Comparison of ENCODE assay signal across 26 mouse cellular contexts in the genomic region with DNA sequence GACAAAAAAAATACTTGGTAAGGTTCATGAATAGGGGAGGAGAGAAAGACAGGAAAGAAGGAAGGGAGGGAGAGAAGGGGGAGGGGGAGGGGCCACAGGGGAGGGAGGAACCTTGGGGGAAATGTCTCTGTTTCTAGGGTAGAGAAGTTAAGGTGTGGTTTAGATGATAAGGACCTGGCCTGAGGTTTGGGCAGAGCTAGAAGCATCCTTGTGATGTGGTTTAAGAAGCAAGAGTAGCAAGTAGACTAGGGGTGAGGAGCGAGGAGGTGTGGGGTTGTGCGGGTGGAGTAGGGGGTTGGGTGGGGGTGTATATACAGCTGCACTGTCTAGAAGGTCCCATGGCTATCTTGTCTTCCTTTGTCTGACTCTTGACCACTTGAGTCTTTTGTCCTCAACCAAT. TPM values are rescaled to one million over a fixed set of nuclear protein-coding genes. Genes with fewer than 3 reads are reported as not detected.
DNase-seq lines count a peak whose midpoint lies in the region; ATAC-seq and TF ChIP-seq lines count a peak whose summit lies in the region.
"Had no signal": no experiment of that assay in that cellular context is flagged by ENCODE, and none has a peak within 500 bp of the region (broad histone marks: within the 10 kb centered on the region; RNA-seq: fewer than 3 reads in every experiment).

No protein-coding gene starts in this region.

- no peaks in the 10 kb centered on the region for H3K9me3 ChIP-seq in MEL (replicated peaks; ENCODE audit: insufficient read depth, low read length)
- H3K9me3 ChIP-seq in forebrain, embryonic 15.5 days: no peaks in the 10 kb centered on the region
- H3K9me3 ChIP-seq: embryonic facial prominence, embryonic 12.5 days; heart, embryonic 15.5 days; intestine, embryonic 15.5 days; liver, embryonic 15.5 days; midbrain, embryonic 12.5 days; stomach, embryonic 15.5 days had no signal

- no peak overlapping the region for H3K9ac ChIP-seq in MEL (ENCODE audit: control insufficient read depth, low read depth, low read length, poor library complexity, severe bottlenecking)
- no peak overlapping the region for H3K9ac ChIP-seq in forebrain, embryonic 15.5 days (replicated peaks)
- H3K9ac ChIP-seq: embryonic facial prominence, embryonic 12.5 days; heart, embryonic 15.5 days; hindbrain, embryonic 14.5 days; intestine, embryonic 15.5 days; liver, embryonic 15.5 days; midbrain, embryonic 12.5 days; stomach, embryonic 15.5 days had no signal

- peak; percentile 79 for DNase-seq in CD4-positive helper T cell, adult 2 months (ENCODE audit: low read depth, low spot score)
- peak; percentile 59 for DNase-seq in MEL (ENCODE audit: low read depth, low spot score)
- DNase-seq in thymus, postnatal 10 days (ENCODE audit: low spot score in 2 of 2): peak; percentile 26 to 39
- DNase-seq in layer of hippocampus, adult 11-12 months (ENCODE audit: low spot score): no peak
- no peak for DNase-seq in adrenal gland, adult (ENCODE audit: inconsistent age in 2 of 2, low spot score in 1 of 2)
- DNase-seq in cerebellum, postnatal 36 days: no peak
- DNase-seq: adrenal gland, adult 2 months; cerebellum, adult 11 months; cerebellum, adult 9-11 months; gastrocnemius, postnatal 36 days; heart, adult 2 months; heart, postnatal 4 days; kidney, adult 8-10 months; kidney, postnatal 10 days; right cerebral cortex, postnatal 25 days had no signal

- peaks cover 0 to 7% of the 10 kb centered on the region in 2 experiments; a peak in 2 of 4 replicates for H3K36me3 ChIP-seq in MEL (ENCODE audit: control insufficient read depth in 1 of 2, insufficient read depth in 2 of 2, low read length in 2 of 2)
- no peaks in the 10 kb centered on the region for H3K36me3 ChIP-seq in forebrain, embryonic 15.5 days
- H3K36me3 ChIP-seq: embryonic facial prominence, embryonic 12.5 days; heart, embryonic 15.5 days; intestine, embryonic 15.5 days; liver, embryonic 15.5 days; midbrain, embryonic 12.5 days; stomach, embryonic 15.5 days had no signal

- H3K4me2 ChIP-seq in forebrain, embryonic 15.5 days (replicated peaks): no peak overlapping the region
- H3K4me2 ChIP-seq: embryonic facial prominence, embryonic 12.5 days; heart, embryonic 15.5 days; hindbrain, embryonic 14.5 days; intestine, embryonic 15.5 days; liver, embryonic 15.5 days; midbrain, embryonic 12.5 days; stomach, embryonic 15.5 days had no signal

- no peak for TF ChIP-seq POLR2A in MEL (IDR thresholded peaks at IDR 0.05; ENCODE audit: control insufficient read depth in 1 of 2, insufficient read depth in 1 of 2, low read depth in 1 of 2, low read length in 2 of 2, poor library complexity in 1 of 2)

- no peak for TF ChIP-seq CTCF in MEL (IDR thresholded peaks at IDR 0.05 in 2 of 3, conservative IDR thresholded peaks at IDR 0.05 in 1 of 3; ENCODE audit: control insufficient read depth in 1 of 3, insufficient read depth in 1 of 3, low read depth in 2 of 3, low read length in 3 of 3, poor library complexity in 1 of 3, severe bottlenecking in 1 of 3)

- no peaks in the 10 kb centered on the region for H3K27me3 ChIP-seq in MEL (ENCODE audit: control insufficient read depth in 1 of 2, insufficient read depth in 2 of 2, low read length in 2 of 2)
- H3K27me3 ChIP-seq in forebrain, embryonic 15.5 days: no peaks in the 10 kb centered on the region
- H3K27me3 ChIP-seq: embryonic facial prominence, embryonic 12.5 days; heart, embryonic 15.5 days; intestine, embryonic 15.5 days; midbrain, embryonic 12.5 days; stomach, embryonic 15.5 days had no signal

- no peak for TF ChIP-seq EP300 in MEL (IDR thresholded peaks at IDR 0.05; ENCODE audit: low read depth in 1 of 2, low read length in 2 of 2)

- ATAC-seq in megakaryocyte, adult 5-6 weeks (ENCODE audit: poor library complexity, severe bottlenecking): peak; percentile 18; the same call in 1 of the 2 replicates
- no peak for ATAC-seq in forebrain, embryonic 15.5 days (replicated peaks)
- ATAC-seq: intestine, embryonic 15.5 days had no signal

- no peaks in the 10 kb centered on the region for H3K79me2 ChIP-seq in MEL (ENCODE audit: control insufficient read depth, insufficient read depth, low read length, poor library complexity)

- H3K4me1 ChIP-seq in MEL (ENCODE audit: control insufficient read depth in 1 of 2, insufficient read depth in 2 of 2, low read length in 2 of 2): peaks cover 0 to 7% of the 10 kb centered on the region in 2 experiments; a peak in 3 of 4 replicates
- H3K4me1 ChIP-seq in forebrain, embryonic 15.5 days: no peaks in the 10 kb centered on the region
- H3K4me1 ChIP-seq: embryonic facial prominence, embryonic 12.5 days; heart, embryonic 15.5 days; intestine, embryonic 15.5 days; liver, embryonic 15.5 days; midbrain, embryonic 12.5 days; stomach, embryonic 15.5 days had no signal

- 97% methylated on average over 2 of the region's 2 CpGs for WGBS in forebrain, embryonic 15.5 days

- TF ChIP-seq RAD21 in MEL (IDR thresholded peaks at IDR 0.05; ENCODE audit: low read depth, low read length): no peak

- H3K27ac ChIP-seq in MEL (ENCODE audit: control insufficient read depth, low read depth, low read length): no peak overlapping the region
- no peak overlapping the region for H3K27ac ChIP-seq in forebrain, embryonic 15.5 days (replicated peaks)
- H3K27ac ChIP-seq: embryonic facial prominence, embryonic 12.5 days; heart, adult 2 months; heart, embryonic 15.5 days; hindbrain, embryonic 14.5 days; intestine, embryonic 15.5 days; liver, embryonic 15.5 days; macrophage; midbrain, embryonic 12.5 days; stomach, embryonic 15.5 days had no signal

- H3K4me3 ChIP-seq in MEL (ENCODE audit: control insufficient read depth in 1 of 2, insufficient read depth in 1 of 2, low read depth in 2 of 2, low read length in 2 of 2): no peak overlapping the region
- no peak overlapping the region for H3K4me3 ChIP-seq in forebrain, embryonic 15.5 days
- H3K4me3 ChIP-seq: embryonic facial prominence, embryonic 12.5 days; heart, adult 2 months; heart, embryonic 15.5 days; intestine, embryonic 15.5 days; liver, embryonic 15.5 days; midbrain, embryonic 12.5 days; stomach, embryonic 15.5 days had no signal

TF ChIP-seq in MEL, 35 proteins besides CTCF, POLR2A, EP300 and RAD21:
- TF ChIP-seq E2F4 (IDR thresholded peaks at IDR 0.05; ENCODE audit: borderline replicate concordance, low read depth, low read length) (no peak), SIN3A (IDR thresholded peaks at IDR 0.05; ENCODE audit: low read length) (no peak), ZKSCAN1 (IDR thresholded peaks at IDR 0.05; ENCODE audit: low read depth, low read length) (no peak), ELF1 (IDR thresholded peaks at IDR 0.05; ENCODE audit: low read depth, low read length) (no peak), ZC3H11A (IDR thresholded peaks at IDR 0.05; ENCODE audit: low read depth, low read length) (no peak)

RNA-seq across cellular contexts. Expression of a gene that starts 10.7 kb away (rescaled TPM):
- 5.0 and 5.2 TPM in 2 replicates for total RNA-seq in MEL (2012; rRNA removed)
- 1 to 10 TPM in 1 of 2 experiments, not detected in 1; 8.0 TPM for polyA plus RNA-seq in MEL (2012; ENCODE audit: insufficient read depth in 1 of 2, insufficient read length in 2 of 2, low read depth in 1 of 2, low replicate concordance in 2 of 2, missing spikeins in 1 of 2)
- 3.4 and 5.0 TPM in 2 replicates for total RNA-seq in megakaryocyte, adult 5-6 weeks (2015)
- 5.3 and 6.9 TPM in 2 replicates for total RNA-seq in megakaryocyte, adult 5-6 weeks (2017)
- polyA plus RNA-seq in forebrain, embryonic 15.5 days (2015; fragmentation: Nextera tagmentation; extraction: Ambion mirVana): 0.84 and 1.4 TPM in 2 replicates

RNA-seq across cellular contexts. Expression of a gene that starts 17.9 kb away (rescaled TPM):
- total RNA-seq in MEL (2012; rRNA removed): 0.08 TPM in 1 of 2 replicates, not detected in the other
- polyA plus RNA-seq in MEL (2012; ENCODE audit: insufficient read depth in 1 of 2, insufficient read length in 2 of 2, low read depth in 1 of 2, low replicate concordance in 2 of 2, missing spikeins in 1 of 2): under 1 TPM in 1 of 2 experiments, not detected in 1; 0.18 TPM
- not detected in 2 replicates for total RNA-seq in megakaryocyte, adult 5-6 weeks (2015)
- 0.44 TPM in 1 of 2 replicates, not detected in the other for total RNA-seq in megakaryocyte, adult 5-6 weeks (2017)
- 0.09 TPM in 1 of 2 replicates, not detected in the other for polyA plus RNA-seq in forebrain, embryonic 15.5 days (2015; fragmentation: Nextera tagmentation; extraction: Ambion mirVana)
- total RNA-seq: adrenal gland, adult 2 months; heart, adult 2 months; left cerebral cortex, postnatal 36 days had no signal
- polyA plus RNA-seq: adrenal gland, adult 2 months; hindbrain, embryonic 14.5 days; macrophage; stomach, embryonic 15.5 days had no signal

RNA-seq across cellular contexts. Expression of a gene that starts 33.7 kb away (rescaled TPM):
- 92.0 and 95.9 TPM in 2 replicates for total RNA-seq in MEL (2012; rRNA removed)
- 100 to 1,000 TPM in 1 of 2 experiments, 10 to 100 TPM in 1; 95.3 to 193 TPM for polyA plus RNA-seq in MEL (2012; ENCODE audit: insufficient read depth in 1 of 2, insufficient read length in 2 of 2, low read depth in 1 of 2, low replicate concordance in 2 of 2, missing spikeins in 1 of 2)
- 75.9 and 83.9 TPM in 2 replicates for total RNA-seq in megakaryocyte, adult 5-6 weeks (2015)
- 58.3 and 59.8 TPM in 2 replicates for total RNA-seq in megakaryocyte, adult 5-6 weeks (2017)
- polyA plus RNA-seq in forebrain, embryonic 15.5 days (2015; fragmentation: Nextera tagmentation; extraction: Ambion mirVana): 120 and 122 TPM in 2 replicates

Comparison
In these comparisons a context has a peak if more than half of its experiments do, and no peak if none do; other contexts are left out.
1. DNase-seq: peak in CD4-positive helper T cell, adult 2 months (single experiment), MEL (single experiment) and thymus, postnatal 10 days (2 of 2); none in layer of hippocampus, adult 11-12 months (single experiment), adrenal gland, adult (0 of 2) and cerebellum, postnatal 36 days (0 of 2).